Mouse (Mus musculus): ENCODE data around the gene Gm7879.

Gene Gm7879

GRCm38 (mm10) chr5:43948748-43949275 lies 35.9 kb downstream of the Gm7879 start:
- DNase-seq: peak; percentile 3

- DNase-seq: no peak
Measured at GRCm38 (mm10) chr5:43953241-43953640, 40.3 kb downstream of the Gm7879 start.

GRCm38 (mm10) chr5:43959884-43960440 lies 47.0 kb downstream of the Gm7879 start:
- no peak for DNase-seq

- no peak for DNase-seq
Measured at GRCm38 (mm10) chr5:43961056-43961455, 48.1 kb downstream of the Gm7879 start.
